Mouse (Mus musculus) neural tube, embryonic 14.5 days (tissue): Measurements from ENCODE around the gene Tmcc3. TPM values are rescaled to one million over a fixed set of nuclear protein-coding genes. Genes with fewer than 3 reads are reported as not detected.

ENCODE experiments used
- ATAC-seq: fragments of 200-750 bp; cut with Nextera tagmentation; 2 replicates; pipeline ENCODE4 v1.8.0; 2017; ENCODE audit warnings: low read depth, mild to moderate bottlenecking, moderate TSS enrichment, moderate library complexity
- H3K27ac ChIP-seq: fragments of 300-500 bp; sonication (generic); 2 replicates; pipeline ENCODE4 v1.5.1; 2014; ENCODE audit warnings: low read depth, mild to moderate bottlenecking, control low read depth, low read length, moderate library complexity, mixed read lengths
- H3K27me3 ChIP-seq: fragments of 300-500 bp; sonication (generic); 2 replicates; pipeline ENCODE4 v1.6.1; 2014; ENCODE audit warnings: low read length; ENCODE audit not compliant: control insufficient read depth, insufficient read depth
- H3K36me3 ChIP-seq: fragments of 300-500 bp; sonication (generic); 2 replicates; pipeline ENCODE4 v1.6.1; 2014; ENCODE audit warnings: low read length, mixed read lengths; ENCODE audit not compliant: control insufficient read depth, insufficient read depth
- H3K4me1 ChIP-seq: fragments of 300-500 bp; sonication (generic); 2 replicates; pipeline ENCODE4 v1.6.1; 2014; ENCODE audit warnings: low read length; ENCODE audit not compliant: control insufficient read depth, insufficient read depth
- H3K4me2 ChIP-seq: fragments of 300-500 bp; sonication (generic); 2 replicates; pipeline ENCODE4 v1.6.1; 2014; ENCODE audit warnings: mild to moderate bottlenecking, low read depth, low read length, control low read depth
- H3K4me3 ChIP-seq: fragments of 300-500 bp; sonication (generic); 2 replicates; pipeline ENCODE4 v1.5.1; 2014; ENCODE audit warnings: low read depth, low read length, control low read depth, mixed read lengths
- H3K9ac ChIP-seq: fragments of 300-500 bp; sonication (generic); replicated peaks from 2 replicates; pipeline ENCODE4 v1.6.1; 2014; ENCODE audit warnings: low read depth, mild to moderate bottlenecking, control low read depth, low read length, mixed read lengths
- H3K9me3 ChIP-seq: fragments of 300-500 bp; sonication (generic); 2 replicates; pipeline ENCODE4 v1.6.1; 2016; ENCODE audit warnings: low read length; ENCODE audit not compliant: control insufficient read depth
- WGBS: fragments of 180-500 bp; shearing (Covaris S2); extraction: QIAGEN DNeasy Blood & Tissue Kit; methylation state at CpG from one replicate; pipeline ENCODE4 v1.1.7; 2014; 5-methylcytosine and 5-hydroxymethylcytosine counted together
- polyA plus RNA-seq: library from polyadenylated mRNA; unstranded; fragments of >200 nt; fragmentation: Nextera tagmentation; extraction: Ambion mirVana; gene quantifications from 2 replicates; pipeline ENCODE4 v1.2.1, GENCODE M21; 2014

Tmcc3 gene
- polyA plus RNA-seq, 1 experiment from 2014 or later = 24.2 TPM

GRCm38 (mm10) chr10:94514091-94514505 is 202.3 kb downstream of the Tmcc3 start:
- 0 out of 2 replicates have a peak overlapping the region, but pooled peaks have one; percentile 79 for H3K9ac ChIP-seq
- H3K36me3 ChIP-seq = no peaks in the 10 kb centered on the region
- peaks cover 9% of the 10 kb centered on the region; the same call in 1 of the 2 replicates for H3K4me1 ChIP-seq
- peak overlapping the region; percentile 76 for H3K4me3 ChIP-seq
- H3K9me3 ChIP-seq = no peaks in the 10 kb centered on the region
- under 1% methylated on average over 12 of the region's 12 CpGs for WGBS
- no peaks in the 10 kb centered on the region for H3K27me3 ChIP-seq
- 0 out of 2 replicates have a peak, but pooled peaks have one; percentile 6 for ATAC-seq
- no peak overlapping the region for H3K27ac ChIP-seq
- H3K4me2 ChIP-seq = peak overlapping the region; percentile 93

- H3K9me3 ChIP-seq = no peaks in the 10 kb centered on the region
- H3K27me3 ChIP-seq = no peaks in the 10 kb centered on the region
- peaks cover 9% of the 10 kb centered on the region; the same call in 1 of the 2 replicates for H3K4me1 ChIP-seq
- peak; percentile 88 for ATAC-seq
- peak overlapping the region; percentile 79 for H3K9ac ChIP-seq
- H3K4me3 ChIP-seq = peak overlapping the region; percentile 76
- peak overlapping the region; percentile 76 for H3K27ac ChIP-seq
- peak overlapping the region; percentile 93 for H3K4me2 ChIP-seq
- WGBS = under 1% methylated on average over 54 of the region's 71 CpGs
- no peaks in the 10 kb centered on the region for H3K36me3 ChIP-seq
Observed at GRCm38 (mm10) chr10:94514506-94515178, 202.9 kb downstream of the Tmcc3 start.

GRCm38 (mm10) chr10:94515179-94515545 is 203.4 kb downstream of the Tmcc3 start:
- Histone ChIP-seq H3K4me3 (peak overlapping the region; percentile 76), H3K27me3 (no peaks in the 10 kb centered on the region), H3K9ac (peak overlapping the region; percentile 79), H3K27ac (peak overlapping the region; percentile 76), H3K4me1 (peaks cover 11% of the 10 kb centered on the region; the same call in 1 of the 2 replicates), H3K36me3 (no peaks in the 10 kb centered on the region), H3K9me3 (no peaks in the 10 kb centered on the region), H3K4me2 (peak overlapping the region; percentile 93)
- WGBS = under 1% methylated on average over 34 of the region's 34 CpGs
- peak; percentile 92 for ATAC-seq

- H3K9me3 ChIP-seq = no peaks in the 10 kb centered on the region
- no peaks in the 10 kb centered on the region for H3K36me3 ChIP-seq
- H3K4me3 ChIP-seq = peak overlapping the region; percentile 76
- H3K9ac ChIP-seq = peak overlapping the region; percentile 79
- peak overlapping the region; percentile 93 for H3K4me2 ChIP-seq
- ATAC-seq = no peak
- H3K4me1 ChIP-seq = peaks cover 11% of the 10 kb centered on the region; the same call in 1 of the 2 replicates
- WGBS = 3% methylated on average over 10 of the region's 10 CpGs
- peak overlapping the region; percentile 76 for H3K27ac ChIP-seq
- no peaks in the 10 kb centered on the region for H3K27me3 ChIP-seq
Observed at GRCm38 (mm10) chr10:94515583-94515982, 203.8 kb downstream of the Tmcc3 start.

GRCm38 (mm10) chr10:94519887-94520286 is 208.1 kb downstream of the Tmcc3 start:
- no peak for ATAC-seq
- no peak overlapping the region for H3K9ac ChIP-seq
- no peak overlapping the region for H3K4me2 ChIP-seq
- H3K27me3 ChIP-seq = no peaks in the 10 kb centered on the region
- H3K4me3 ChIP-seq = no peak overlapping the region
- no peak overlapping the region for H3K27ac ChIP-seq
- H3K9me3 ChIP-seq = no peaks in the 10 kb centered on the region
- peaks cover 16% of the 10 kb centered on the region; the same call in 1 of the 2 replicates for H3K4me1 ChIP-seq
- 55% methylated on average over 7 of the region's 7 CpGs for WGBS
- H3K36me3 ChIP-seq = no peaks in the 10 kb centered on the region

GRCm38 (mm10) chr10:94520306-94521106 is 208.8 kb downstream of the Tmcc3 start:
- 54% methylated on average over 17 of the region's 17 CpGs for WGBS
- Histone ChIP-seq H3K27me3 (no peaks in the 10 kb centered on the region), H3K4me3 (no peak overlapping the region), H3K36me3 (no peaks in the 10 kb centered on the region), H3K9me3 (no peaks in the 10 kb centered on the region), H3K27ac (no peak overlapping the region), H3K4me2 (0 out of 2 replicates have a peak overlapping the region, but pooled peaks have one; percentile 6), H3K4me1 (peaks cover 16% of the 10 kb centered on the region; the same call in 1 of the 2 replicates), H3K9ac (no peak overlapping the region)
- no peak for ATAC-seq

- Histone ChIP-seq H3K27ac (no peak overlapping the region), H3K27me3 (no peaks in the 10 kb centered on the region), H3K9me3 (no peaks in the 10 kb centered on the region), H3K4me2 (no peak overlapping the region), H3K36me3 (no peaks in the 10 kb centered on the region), H3K4me3 (no peak overlapping the region), H3K9ac (no peak overlapping the region), H3K4me1 (peaks cover 14% of the 10 kb centered on the region; the same call in 1 of the 2 replicates)
- 51% methylated on average over 3 of the region's 3 CpGs for WGBS
- no peak for ATAC-seq
Observed at GRCm38 (mm10) chr10:94521107-94521401, 209.3 kb downstream of the Tmcc3 start.

GRCm38 (mm10) chr10:94521776-94522175 is 210.0 kb downstream of the Tmcc3 start:
- H3K4me2 ChIP-seq = no peak overlapping the region
- WGBS = 39% methylated on average over 9 of the region's 10 CpGs
- H3K27me3 ChIP-seq = no peaks in the 10 kb centered on the region
- no peaks in the 10 kb centered on the region for H3K9me3 ChIP-seq
- H3K36me3 ChIP-seq = no peaks in the 10 kb centered on the region
- no peak overlapping the region for H3K27ac ChIP-seq
- H3K4me1 ChIP-seq = peaks cover 13% of the 10 kb centered on the region; the same call in 1 of the 2 replicates
- no peak overlapping the region for H3K9ac ChIP-seq
- no peak for ATAC-seq
- no peak overlapping the region for H3K4me3 ChIP-seq

- Histone ChIP-seq H3K4me1 (peaks cover 13% of the 10 kb centered on the region; the same call in 1 of the 2 replicates), H3K27ac (no peak overlapping the region; the same call in 1 of the 2 replicates), H3K4me3 (no peak overlapping the region), H3K36me3 (no peaks in the 10 kb centered on the region), H3K9me3 (no peaks in the 10 kb centered on the region), H3K9ac (no peak overlapping the region), H3K4me2 (no peak overlapping the region), H3K27me3 (no peaks in the 10 kb centered on the region)
- WGBS = 82% methylated on average over 8 of the region's 8 CpGs
- ATAC-seq = peak; percentile 54; the same call in 1 of the 2 replicates
Observed at GRCm38 (mm10) chr10:94523297-94523696, 211.5 kb downstream of the Tmcc3 start.
